Mouse (Mus musculus) 3T3-L1 (cell line): ENCODE measurements at regions not wholly inside any gene's neighbourhood (a gene's known extent, or its start where the extent isn't known, plus 50 kb on each side); places are given as distances from the start of the nearest gene placed in this dataset.

Experiments
- DNase-seq: peaks from one replicate; pipeline ENCODE4 v3.0.0-alpha.2; 2015; ENCODE audit warnings: low read depth, low spot score

GRCm38 (mm10) chr4:55134339-55134738 is 189.5 kb downstream of the Zfp462 start:
- DNase-seq: no peak

- DNase-seq: no peak
Observed at GRCm38 (mm10) chr4:55134791-55135190, 189.9 kb downstream of the Zfp462 start.

- no peak for DNase-seq
Observed at GRCm38 (mm10) chr4:55136283-55136682, 191.4 kb downstream of the Zfp462 start.

- peak; percentile 25 for DNase-seq
Observed at GRCm38 (mm10) chr4:55137781-55138394, 193.0 kb downstream of the Zfp462 start.

GRCm38 (mm10) chr4:55141317-55141716 is 196.5 kb downstream of the Zfp462 start:
- DNase-seq: peak; percentile 69

GRCm38 (mm10) chr4:55141923-55142732 is 197.3 kb downstream of the Zfp462 start:
- DNase-seq: peak; percentile 32

- DNase-seq: no peak
Observed at GRCm38 (mm10) chr4:55143400-55143799, 198.6 kb downstream of the Zfp462 start.

- no peak for DNase-seq
Observed at GRCm38 (mm10) chr4:55144995-55145394, 200.1 kb downstream of the Zfp462 start.

- DNase-seq: peak; percentile 24
Observed at GRCm38 (mm10) chr4:55145968-55146367, 201.1 kb downstream of the Zfp462 start.

GRCm38 (mm10) chr4:55148380-55148779 is 201.5 kb upstream of the Rad23b start:
- no peak for DNase-seq

GRCm38 (mm10) chr4:55154556-55154955 is 195.3 kb upstream of the Rad23b start:
- no peak for DNase-seq

GRCm38 (mm10) chr4:55158166-55158739 is 191.6 kb upstream of the Rad23b start:
- no peak for DNase-seq

GRCm38 (mm10) chr4:55166266-55166665 is 183.6 kb upstream of the Rad23b start:
- DNase-seq: no peak

- DNase-seq: no peak
Observed at GRCm38 (mm10) chr4:55169063-55169462, 180.8 kb upstream of the Rad23b start.

- peak; percentile 27 for DNase-seq
Observed at GRCm38 (mm10) chr4:55172334-55172891, 177.4 kb upstream of the Rad23b start.

GRCm38 (mm10) chr4:55176026-55176425 is 173.8 kb upstream of the Rad23b start:
- no peak for DNase-seq

GRCm38 (mm10) chr4:55179456-55179855 is 170.4 kb upstream of the Rad23b start:
- no peak for DNase-seq

- no peak for DNase-seq
Observed at GRCm38 (mm10) chr4:55183519-55183918, 166.3 kb upstream of the Rad23b start.

- DNase-seq: no peak
Observed at GRCm38 (mm10) chr4:55188716-55189115, 161.1 kb upstream of the Rad23b start.

GRCm38 (mm10) chr4:55190586-55190985 is 159.3 kb upstream of the Rad23b start:
- DNase-seq: no peak

- DNase-seq: peak; percentile 81
Observed at GRCm38 (mm10) chr4:55194061-55194460, 155.8 kb upstream of the Rad23b start.

- peak; percentile 48 for DNase-seq
Observed at GRCm38 (mm10) chr4:55194552-55194951, 155.3 kb upstream of the Rad23b start.
